Mouse (Mus musculus) embryonic fibroblast, embryonic 13.5 days (primary cell): Measurements from ENCODE around the gene Aes. TPM values are rescaled to one million over a fixed set of nuclear protein-coding genes. Genes with fewer than 3 reads are reported as not detected.

Source experiments
- H3K27ac ChIP-seq: 2 replicates; pipeline ENCODE4 v1.5.1; 2012; ENCODE audit warnings: low read length, control low read depth, inconsistent platforms; ENCODE audit not compliant: insufficient read depth
- H3K4me1 ChIP-seq: 2 replicates; pipeline ENCODE4 v1.6.1; 2011; ENCODE audit warnings: low read length; ENCODE audit not compliant: control insufficient read depth, insufficient read depth
- H3K4me3 ChIP-seq: 2 replicates; pipeline ENCODE4 v1.5.1; 2011; ENCODE audit warnings: mild to moderate bottlenecking, control low read depth, low read length; ENCODE audit not compliant: insufficient read depth
- CTCF ChIP-seq: IDR thresholded peaks from 2 replicates; pipeline ENCODE4 v1.5.1; 2011; ENCODE audit warnings: mild to moderate bottlenecking, control low read depth, low read length, moderate library complexity, borderline replicate concordance; ENCODE audit not compliant: insufficient read depth
- POLR2A ChIP-seq: IDR thresholded peaks from 2 replicates; pipeline ENCODE4 v1.6.1; 2011; ENCODE audit warnings: low read depth, mild to moderate bottlenecking, control low read depth, low read length, moderate library complexity
- polyA plus RNA-seq: library from polyadenylated mRNA; stranded (reverse); fragments of >200 nt; gene quantifications from 2 replicates; pipeline ENCODE4 v1.2.4, GENCODE M21; 2011; ENCODE audit warnings: low read depth; ENCODE audit not compliant: missing spikeins, insufficient read length

The Aes gene
- polyA plus RNA-seq, 1 experiment = 424 TPM

GRCm38 (mm10) chr10:81553807-81554755 is 5.2 kb upstream of the Aes start:
- no peak overlapping the region for H3K27ac ChIP-seq
- TF ChIP-seq POLR2A (no peak), CTCF (no peak)
- H3K4me1 ChIP-seq = no peaks in the 10 kb centered on the region
- no peak overlapping the region for H3K4me3 ChIP-seq

- no peak overlapping the region for H3K27ac ChIP-seq
- no peak overlapping the region for H3K4me3 ChIP-seq
- no peaks in the 10 kb centered on the region for H3K4me1 ChIP-seq
- TF ChIP-seq CTCF (peak; percentile 44; the same call in 1 of the 2 replicates), POLR2A (no peak)
These were observed 3.0 kb upstream of the Aes start for GRCm38 (mm10) chr10:81556282-81556681.

GRCm38 (mm10) chr10:81557491-81557890 is 1.8 kb upstream of the Aes start:
- TF ChIP-seq POLR2A (0 out of 2 replicates have a peak, but pooled peaks have one; percentile 17), CTCF (no peak)
- Histone ChIP-seq H3K4me1 (no peaks in the 10 kb centered on the region), H3K4me3 (no peak overlapping the region), H3K27ac (no peak overlapping the region)

GRCm38 (mm10) chr10:81559627-81560539 is 595 bp downstream of the Aes start:
- H3K4me1 ChIP-seq = peaks cover 5% of the 10 kb centered on the region
- TF ChIP-seq POLR2A (peak; percentile 65), CTCF (no peak)
- peak overlapping the region; percentile 96 for H3K4me3 ChIP-seq
- peak overlapping the region; percentile 73 for H3K27ac ChIP-seq

- TF ChIP-seq POLR2A = peak; percentile 43; the same call in 1 of the 2 replicates
- no peak for TF ChIP-seq CTCF
- Histone ChIP-seq H3K27ac (0 out of 2 replicates have a peak overlapping the region, but pooled peaks have one; percentile 15), H3K4me3 (peak overlapping the region; percentile 96), H3K4me1 (peaks cover 5% of the 10 kb centered on the region)
These were observed 1.6 kb downstream of the Aes start for GRCm38 (mm10) chr10:81560719-81561459.

- Histone ChIP-seq H3K4me3 (no peak overlapping the region), H3K4me1 (peaks cover 5% of the 10 kb centered on the region), H3K27ac (no peak overlapping the region)
- TF ChIP-seq POLR2A (no peak), CTCF (no peak)
These were observed 3.1 kb downstream of the Aes start for GRCm38 (mm10) chr10:81562411-81562810.

GRCm38 (mm10) chr10:81563481-81563880 is 4.2 kb downstream of the Aes start:
- TF ChIP-seq POLR2A (no peak), CTCF (no peak)
- Histone ChIP-seq H3K4me3 (no peak overlapping the region), H3K27ac (peak overlapping the region; percentile 27), H3K4me1 (peaks cover 5% of the 10 kb centered on the region)

GRCm38 (mm10) chr10:81564216-81564615 is 4.9 kb downstream of the Aes start:
- H3K4me1 ChIP-seq = peaks cover 8% of the 10 kb centered on the region
- peak overlapping the region; percentile 14 for H3K27ac ChIP-seq
- TF ChIP-seq CTCF = no peak
- no peak for TF ChIP-seq POLR2A
- H3K4me3 ChIP-seq = no peak overlapping the region

GRCm38 (mm10) chr10:81564734-81565133 is 5.4 kb downstream of the Aes start:
- H3K4me3 ChIP-seq = no peak overlapping the region
- H3K27ac ChIP-seq = no peak overlapping the region
- peak; percentile 81 for TF ChIP-seq CTCF
- TF ChIP-seq POLR2A = no peak

More at GRCm38 (mm10) chr10:81564734-81565133, 5.4 kb downstream of the Aes start:
- H3K4me1 ChIP-seq = peaks cover 8% of the 10 kb centered on the region
